Mouse (Mus musculus) skeletal muscle tissue, adult 2 months (tissue): ENCODE measurements at regions not wholly inside any gene's neighbourhood (a gene's known extent, or its start where the extent isn't known, plus 50 kb on each side); places are given as distances from the start of the nearest gene placed in this dataset.

Source experiments
- DNase-seq: peaks from one replicate; pipeline ENCODE4 v3.0.0-alpha.2; 2012; ENCODE audit warnings: low read depth, low spot score

DNA sequence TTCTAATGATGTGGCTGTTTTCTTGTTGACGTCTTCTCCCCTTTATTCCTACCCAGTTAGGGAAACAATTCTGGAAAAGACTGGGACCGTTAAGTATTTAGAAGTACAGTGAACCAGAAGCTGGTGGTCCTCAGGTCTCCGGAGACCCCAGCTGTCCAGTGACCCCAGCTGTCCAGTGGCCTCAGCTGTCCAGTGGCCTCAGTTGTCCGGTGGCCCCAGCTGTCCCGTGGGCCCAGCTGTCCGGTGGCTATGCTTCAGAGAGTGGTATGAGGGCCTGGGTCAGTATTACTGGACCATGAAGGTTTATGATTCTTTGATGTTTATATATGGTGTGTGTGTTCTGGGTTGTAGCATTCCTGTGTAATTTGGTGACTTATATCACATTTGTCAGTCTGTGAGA is 186.6 kb downstream of the Zfp326 start:
- no peak for DNase-seq

DNA sequence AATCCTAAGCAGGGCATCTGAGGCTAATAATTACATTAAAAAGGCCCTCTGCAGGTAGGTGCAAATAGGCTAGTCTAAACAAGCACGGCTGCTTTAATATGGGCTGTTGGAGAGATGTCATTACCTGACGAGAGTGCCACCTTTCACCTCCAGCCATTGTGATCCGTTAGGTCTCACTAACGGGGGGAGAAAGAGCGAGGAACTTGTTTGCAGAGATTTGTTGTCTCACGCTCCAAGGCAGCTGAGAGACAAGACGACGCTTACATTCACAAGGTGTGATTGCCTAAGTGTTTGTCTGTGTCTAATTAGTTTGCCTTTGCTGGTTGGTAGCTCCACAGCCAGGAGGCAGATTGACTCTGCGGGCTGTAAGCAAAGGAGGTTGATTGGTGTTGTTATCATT is 180.3 kb downstream of the Zfp326 start:
- no peak for DNase-seq

DNA sequence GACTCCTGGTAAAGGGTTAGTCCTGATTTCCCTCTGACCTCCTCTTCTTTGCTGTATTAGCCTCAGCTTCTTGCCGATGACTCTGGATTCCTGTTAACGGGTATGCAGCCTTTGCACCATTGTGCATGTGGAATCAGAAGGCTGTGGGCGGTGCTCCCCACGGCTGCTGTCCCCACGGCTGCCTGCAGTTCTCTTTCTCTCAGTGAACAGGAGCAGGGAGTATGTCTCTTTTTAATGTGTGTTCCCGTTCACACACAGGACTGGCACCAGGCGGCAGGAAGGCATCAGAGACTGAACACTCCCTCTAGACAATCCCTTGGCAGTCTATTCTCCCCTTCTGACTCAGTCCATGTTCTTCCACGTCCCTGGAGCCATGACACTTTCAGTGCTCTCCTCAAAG is 178.9 kb downstream of the Zfp326 start:
- no peak for DNase-seq

DNA sequence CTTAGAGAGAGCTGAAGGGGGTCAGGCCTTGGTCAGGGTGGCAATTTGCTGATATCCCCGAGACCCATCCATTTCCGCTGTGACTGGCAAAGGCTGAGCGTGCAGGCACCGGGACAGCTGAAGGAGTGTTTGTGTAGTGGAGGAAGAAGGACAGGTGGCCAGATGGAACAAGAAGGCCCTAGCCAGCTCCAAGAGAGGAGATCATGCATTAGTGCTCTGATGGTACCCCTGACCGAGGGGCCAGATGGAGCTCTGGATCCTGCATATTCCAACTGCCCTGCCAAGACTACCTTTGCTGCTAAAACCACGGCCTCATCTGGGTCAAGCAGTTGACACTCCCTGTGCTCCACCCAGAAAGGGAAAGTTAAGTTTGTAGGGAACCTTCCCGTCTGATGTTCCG is 174.7 kb downstream of the Zfp326 start:
- DNase-seq: no peak

DNA sequence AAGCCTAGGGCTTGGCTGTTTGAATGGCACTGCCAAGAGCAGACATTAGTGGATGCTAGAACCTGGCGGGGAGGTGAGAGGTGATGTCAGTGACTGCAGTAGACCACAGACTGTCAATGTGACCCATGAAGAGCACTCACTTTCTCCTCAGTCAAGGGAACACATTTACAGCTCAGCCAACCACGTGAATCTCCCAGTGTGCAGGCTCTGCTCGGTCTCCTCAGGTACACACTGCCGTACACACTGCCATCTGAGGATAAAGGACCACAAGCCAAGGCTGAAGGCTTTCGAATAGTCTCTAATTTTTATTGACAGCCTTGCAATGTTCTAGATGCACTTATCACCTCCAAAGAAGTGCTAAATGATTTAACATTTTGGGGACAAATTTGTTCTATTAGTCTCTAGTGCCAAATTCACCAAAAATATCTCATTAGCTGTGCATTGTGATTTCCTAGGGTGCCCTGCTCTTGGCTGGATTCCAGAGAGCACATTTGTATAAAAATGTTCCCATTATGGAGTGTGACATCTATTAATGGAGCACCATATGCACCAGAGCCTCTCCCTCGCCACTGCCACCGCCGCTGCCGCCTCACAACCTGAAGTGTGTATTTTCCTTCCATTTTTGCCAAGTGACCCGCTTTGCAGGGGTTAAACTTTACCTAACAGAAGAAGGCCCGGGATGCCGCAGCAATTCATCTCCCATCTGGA is 168.7 kb downstream of the Zfp326 start:
- no peak for DNase-seq

DNA sequence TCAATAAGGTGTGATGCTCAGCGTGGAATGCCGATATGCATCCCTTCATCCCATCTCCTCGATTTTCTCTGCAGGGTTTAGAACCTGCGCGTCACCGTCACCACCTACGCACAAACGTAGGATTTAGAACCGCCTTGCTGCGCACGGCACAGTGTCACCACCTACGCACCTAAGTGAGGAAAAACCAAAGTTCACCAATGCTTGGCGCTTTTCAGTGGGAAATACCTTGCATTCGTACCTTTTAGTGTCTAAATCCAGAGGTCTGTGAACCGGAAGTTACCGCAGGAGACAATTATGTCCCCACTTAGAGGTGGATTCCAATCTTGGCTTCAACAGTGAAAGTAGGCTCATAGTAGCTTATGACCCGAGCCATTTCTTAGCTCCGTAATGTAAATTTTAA is 162.0 kb downstream of the Zfp326 start:
- no peak for DNase-seq

DNA sequence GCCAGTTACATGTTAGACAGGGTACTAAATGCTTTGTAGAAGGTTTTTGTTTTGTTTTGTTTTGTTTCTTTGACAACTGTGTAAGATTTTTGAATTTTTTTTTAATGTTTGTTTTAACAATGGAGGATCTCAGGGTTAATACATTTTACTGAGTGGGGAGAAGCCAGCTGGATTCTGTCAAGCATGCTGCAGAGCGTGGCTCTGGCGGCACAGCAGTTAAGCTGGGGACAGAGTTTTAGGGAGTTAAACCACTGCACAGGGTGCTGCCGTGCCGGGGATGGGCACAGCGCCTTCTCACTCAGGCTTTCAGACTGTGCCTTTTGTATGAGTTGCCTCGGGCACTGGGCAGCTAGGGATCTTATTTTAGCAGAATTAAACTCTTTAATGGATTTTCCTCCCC is 159.8 kb downstream of the Zfp326 start:
- DNase-seq: no peak

DNA sequence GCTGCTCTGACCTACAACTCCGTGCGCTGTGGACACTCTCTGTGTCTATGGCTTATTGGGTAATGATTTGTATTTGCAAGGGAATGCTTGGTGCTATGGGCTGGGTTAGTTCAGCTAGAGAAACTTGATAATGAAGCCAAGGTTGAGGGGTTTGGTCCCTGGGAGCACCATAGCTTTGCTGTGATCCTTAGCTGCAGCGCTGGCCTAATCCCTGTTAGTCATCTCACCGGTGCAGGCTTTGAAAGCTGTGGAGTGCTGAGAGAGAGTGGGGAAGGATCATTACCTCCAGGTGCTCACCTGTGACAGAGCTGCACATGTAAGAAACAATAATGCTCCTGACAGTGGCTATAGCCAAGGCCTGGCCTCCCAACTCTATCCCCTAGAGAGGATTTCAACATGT is 156.6 kb downstream of the Zfp326 start:
- DNase-seq: no peak

DNA sequence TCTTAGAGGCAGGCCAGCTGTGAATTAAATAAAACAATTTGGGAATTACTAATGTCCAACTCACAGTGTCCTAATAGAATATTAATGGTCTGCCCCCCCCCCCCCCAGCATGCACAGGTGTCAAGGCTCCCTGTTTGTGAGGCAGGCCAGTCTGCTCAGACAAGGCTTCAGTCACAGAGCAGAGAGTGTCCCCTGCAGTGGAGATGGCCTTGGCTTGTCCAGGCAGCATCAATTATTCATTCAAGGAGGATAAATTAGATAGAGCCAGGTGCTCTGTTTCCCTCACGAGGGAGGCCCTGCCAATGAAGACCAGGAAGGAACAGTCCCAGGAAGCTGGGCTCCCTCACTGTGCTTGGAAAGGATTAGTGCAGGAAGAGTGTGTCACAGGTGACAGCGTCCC is 150.5 kb downstream of the Zfp326 start:
- DNase-seq: no peak

DNA sequence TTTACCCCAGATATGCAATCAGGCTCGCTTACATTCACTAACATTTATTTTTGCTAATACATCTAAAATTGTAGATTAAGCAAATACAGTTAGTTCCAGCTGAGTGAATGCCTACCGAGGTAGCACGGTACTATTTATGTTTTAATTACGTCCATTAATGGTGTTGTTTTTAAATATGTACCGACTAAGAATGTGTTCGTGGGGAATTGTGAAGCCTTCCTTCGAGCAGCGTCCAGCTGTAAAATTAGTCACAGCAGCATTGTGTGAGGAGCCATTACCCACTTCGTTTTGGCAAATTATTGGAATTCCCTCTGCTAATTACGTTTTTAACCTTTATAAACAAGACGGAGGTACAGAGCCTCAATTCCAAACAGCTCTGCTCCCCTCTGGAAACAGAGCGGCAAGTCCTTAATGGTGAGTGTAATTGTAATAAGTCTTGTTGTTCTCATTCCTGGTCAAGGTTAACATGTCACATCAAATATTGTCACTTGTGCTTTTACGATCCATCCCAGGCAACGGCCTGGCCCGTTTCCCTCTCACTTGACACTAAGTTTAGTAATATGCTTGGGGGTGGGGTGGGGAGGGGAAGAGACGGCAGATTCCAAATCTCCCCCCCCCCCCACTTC is 128.0 kb downstream of the Zfp326 start:
- no peak for DNase-seq

DNA sequence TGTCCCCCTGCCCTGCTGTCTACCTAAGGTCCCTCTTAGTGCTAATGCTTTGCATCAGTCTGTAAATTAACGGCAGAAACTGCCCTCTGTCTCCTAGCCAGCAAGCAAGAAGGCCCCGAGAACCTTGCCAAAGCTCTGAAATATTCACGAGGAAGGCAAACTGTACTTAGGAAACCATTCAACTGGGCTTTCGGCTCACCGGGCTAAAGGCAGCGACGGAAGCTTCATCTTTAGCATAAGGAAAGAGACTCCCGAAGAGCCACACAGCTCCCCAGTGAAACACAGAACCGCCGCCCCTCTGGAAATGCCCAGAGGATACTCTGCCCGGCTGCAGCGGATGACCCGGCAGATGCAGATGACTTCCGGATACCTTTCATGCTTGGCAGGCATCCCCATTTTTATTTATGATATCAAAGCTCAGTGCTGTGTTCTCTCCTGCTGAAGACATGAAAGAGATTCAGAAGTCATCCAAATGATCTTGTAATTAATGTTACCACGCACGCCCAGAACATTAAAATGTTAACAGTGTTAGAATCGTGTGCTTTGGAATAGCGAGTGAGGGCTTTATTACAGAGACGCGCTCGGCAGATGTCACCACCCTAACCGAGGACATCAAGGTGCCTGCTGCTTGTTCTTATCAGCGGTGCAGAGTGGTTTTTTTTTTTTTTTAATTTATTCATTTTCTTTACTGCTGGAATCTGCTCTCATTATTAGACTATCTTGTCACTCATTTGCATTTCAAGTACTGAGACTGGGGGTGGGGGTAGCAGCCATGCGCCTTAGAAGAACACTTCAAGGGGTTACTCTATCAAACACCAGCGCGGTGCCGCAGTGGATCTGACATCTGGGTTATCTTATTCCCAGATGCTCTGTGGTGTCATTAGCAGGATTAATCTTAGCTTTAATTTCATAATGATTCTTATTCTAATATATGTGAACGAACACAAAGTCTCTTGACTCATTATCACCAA is 127.2 kb downstream of the Zfp326 start:
- DNase-seq: no peak

DNA sequence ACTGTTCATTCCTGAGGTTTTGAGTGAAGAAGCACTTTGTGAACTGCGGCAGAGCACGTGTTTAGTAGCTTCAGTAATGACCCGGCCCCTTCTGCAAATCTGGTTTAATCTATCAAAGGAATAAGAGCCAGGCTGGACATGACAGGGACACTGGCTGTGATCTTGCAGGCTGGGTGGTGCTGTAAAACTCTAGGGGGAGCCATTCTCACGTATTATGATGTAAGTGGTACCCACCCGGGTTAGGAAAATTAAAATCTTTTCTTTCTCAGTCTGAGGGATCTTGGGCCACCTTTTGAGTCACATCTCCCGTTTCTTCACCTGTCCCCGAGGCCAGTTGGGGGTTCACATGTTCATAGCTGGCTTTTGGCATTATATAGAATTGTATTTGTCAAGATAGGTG is 126.0 kb downstream of the Zfp326 start:
- no peak for DNase-seq

DNA sequence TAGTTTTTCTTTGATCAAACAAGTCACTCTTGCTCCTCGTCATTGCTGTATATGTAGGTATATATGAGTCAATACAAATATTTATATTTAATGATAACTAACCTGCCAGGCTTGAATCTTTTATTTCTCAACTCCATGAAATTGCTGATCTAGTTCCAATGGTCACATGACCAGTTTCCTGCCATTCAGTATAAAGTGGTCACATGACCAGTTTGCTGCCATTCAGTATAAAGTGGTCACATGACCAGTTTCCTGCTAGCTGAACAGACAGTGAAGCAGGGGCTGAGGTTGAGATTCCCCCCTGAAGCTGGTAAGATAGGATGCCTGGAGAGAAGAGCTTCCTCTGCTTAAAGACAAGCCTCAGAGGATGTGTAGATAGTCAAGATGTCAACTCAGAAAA is 117.9 kb downstream of the Zfp326 start:
- no peak for DNase-seq

DNA sequence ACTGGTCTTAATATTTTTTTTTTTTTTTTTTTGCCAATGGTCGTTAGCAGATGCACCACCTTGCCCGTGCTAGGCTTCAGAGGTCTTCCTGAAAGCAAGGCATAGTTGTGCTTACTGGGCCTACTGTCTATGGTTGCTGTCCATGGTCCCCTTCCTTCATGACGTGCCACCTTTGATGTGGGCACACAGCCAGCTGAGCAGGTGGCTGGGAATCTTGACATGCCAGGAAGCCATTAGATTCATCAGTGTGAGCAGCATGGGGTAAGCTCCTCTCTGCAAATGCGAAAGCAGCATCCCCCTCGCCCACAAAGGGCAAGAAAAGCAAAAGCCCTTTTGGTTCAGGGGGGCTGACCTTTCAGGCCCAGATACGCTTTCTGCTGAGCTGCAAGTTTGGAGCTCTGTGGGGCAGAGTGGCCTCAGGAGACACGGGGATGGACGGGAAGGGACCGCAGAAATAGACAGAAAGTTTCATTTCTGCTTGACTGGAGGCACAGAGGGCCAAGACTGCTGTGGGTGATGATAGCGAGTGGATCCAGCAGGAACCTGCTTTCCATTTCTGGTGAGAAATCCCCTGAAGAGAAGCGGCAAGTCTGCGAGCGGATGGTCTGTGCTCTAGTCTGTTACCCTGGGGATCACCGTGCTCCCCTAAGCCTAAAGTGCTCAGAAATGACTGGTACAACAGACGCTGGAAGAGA is 116.8 kb downstream of the Zfp326 start:
- no peak for DNase-seq

DNA sequence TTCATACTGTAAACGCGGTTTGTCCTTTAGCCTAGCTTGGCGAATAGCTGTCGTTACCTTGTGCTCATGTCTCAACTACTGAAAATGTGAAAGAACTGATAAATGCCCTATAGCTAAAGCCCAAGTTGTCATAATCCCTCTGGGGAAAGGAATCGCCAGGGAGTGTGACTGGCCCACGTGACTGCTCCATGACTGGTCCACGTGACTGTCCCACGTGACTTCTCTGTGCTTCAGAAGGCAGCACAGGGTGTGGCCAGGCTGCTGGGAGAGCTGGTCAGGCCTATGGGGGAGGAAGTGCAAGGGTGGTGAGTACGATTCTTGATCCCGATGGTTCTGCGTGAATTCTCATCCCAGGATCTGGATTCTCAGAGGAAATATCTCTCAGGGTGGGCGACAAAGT is 114.4 kb downstream of the Zfp326 start:
- DNase-seq: no peak

DNA sequence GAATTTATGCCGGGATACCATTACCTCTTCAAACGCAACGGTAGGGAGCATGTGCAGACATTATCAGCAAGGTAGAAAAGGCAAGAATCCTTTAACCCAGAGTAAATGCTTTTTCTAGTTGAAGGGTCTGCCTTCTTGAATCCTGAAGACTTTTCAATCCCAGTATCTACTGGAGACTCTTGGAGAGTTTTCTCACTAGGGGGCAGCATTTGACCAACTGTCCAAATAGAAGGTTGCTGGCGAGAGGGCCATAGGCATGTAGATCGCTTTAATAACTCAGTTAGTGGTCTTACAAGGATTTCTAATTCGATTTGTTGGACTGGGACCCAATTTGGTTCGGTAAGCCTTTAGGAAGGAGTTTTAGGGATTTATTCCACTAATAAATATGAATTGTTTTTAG is 110.0 kb downstream of the Zfp326 start:
- DNase-seq: no peak

DNA sequence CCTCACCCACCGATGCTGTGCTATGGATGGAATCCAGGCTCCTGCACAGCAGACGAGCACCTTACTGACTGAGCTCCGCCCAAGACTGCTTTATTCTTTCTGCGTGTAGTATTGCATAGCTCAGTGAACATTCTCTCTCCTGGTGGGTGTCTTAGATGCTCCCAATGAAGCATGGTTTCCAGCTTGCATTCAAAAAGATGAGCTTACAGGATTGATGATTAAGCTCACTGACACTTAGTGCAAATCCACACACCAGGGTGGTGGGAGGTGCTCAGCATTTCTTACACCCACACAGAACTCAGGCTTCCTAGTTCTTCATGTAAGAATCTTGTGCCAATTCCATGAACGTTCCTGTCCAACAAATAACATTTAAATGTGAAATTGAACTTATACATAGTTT is 106.8 kb downstream of the Zfp326 start:
- no peak for DNase-seq

DNA sequence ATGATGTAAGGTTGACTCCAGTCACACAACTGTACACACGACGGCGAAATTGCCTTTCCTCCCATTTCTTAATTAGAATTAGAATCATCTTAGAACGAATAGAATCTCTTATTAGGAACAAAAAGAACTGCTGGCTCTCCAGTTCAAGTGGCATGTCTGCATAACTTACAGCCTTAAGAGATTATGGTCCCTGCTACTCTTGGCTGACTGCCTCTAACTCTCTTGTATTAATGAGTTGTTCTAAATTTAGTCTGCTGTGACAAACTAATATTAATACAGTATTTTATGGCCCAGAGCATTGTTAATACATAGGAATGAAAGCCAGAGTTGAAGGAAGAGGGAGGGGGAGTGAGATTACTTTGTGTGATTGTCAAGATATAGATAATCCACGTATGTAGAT is 100.4 kb downstream of the Zfp326 start:
- no peak for DNase-seq

DNA sequence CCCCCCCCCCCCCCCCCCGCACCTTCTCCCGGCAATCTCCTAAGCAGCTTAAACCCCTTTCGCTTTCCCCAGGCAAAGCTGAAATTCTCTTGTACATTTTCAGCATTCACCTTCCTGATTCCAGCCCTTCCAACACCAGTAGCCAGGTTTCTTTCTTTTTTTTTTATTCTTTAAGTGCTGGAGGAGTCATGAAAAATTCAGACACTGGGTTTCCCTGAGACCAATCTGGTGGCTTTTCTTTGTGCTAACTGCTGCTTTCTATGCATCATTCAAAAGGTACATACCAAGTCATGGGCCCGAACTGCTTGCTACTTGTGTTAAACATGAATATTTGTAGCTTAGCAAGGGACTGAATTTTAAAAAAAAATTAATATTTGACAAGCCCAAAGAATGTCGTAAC is 99.7 kb downstream of the Zfp326 start:
- no peak for DNase-seq

DNA sequence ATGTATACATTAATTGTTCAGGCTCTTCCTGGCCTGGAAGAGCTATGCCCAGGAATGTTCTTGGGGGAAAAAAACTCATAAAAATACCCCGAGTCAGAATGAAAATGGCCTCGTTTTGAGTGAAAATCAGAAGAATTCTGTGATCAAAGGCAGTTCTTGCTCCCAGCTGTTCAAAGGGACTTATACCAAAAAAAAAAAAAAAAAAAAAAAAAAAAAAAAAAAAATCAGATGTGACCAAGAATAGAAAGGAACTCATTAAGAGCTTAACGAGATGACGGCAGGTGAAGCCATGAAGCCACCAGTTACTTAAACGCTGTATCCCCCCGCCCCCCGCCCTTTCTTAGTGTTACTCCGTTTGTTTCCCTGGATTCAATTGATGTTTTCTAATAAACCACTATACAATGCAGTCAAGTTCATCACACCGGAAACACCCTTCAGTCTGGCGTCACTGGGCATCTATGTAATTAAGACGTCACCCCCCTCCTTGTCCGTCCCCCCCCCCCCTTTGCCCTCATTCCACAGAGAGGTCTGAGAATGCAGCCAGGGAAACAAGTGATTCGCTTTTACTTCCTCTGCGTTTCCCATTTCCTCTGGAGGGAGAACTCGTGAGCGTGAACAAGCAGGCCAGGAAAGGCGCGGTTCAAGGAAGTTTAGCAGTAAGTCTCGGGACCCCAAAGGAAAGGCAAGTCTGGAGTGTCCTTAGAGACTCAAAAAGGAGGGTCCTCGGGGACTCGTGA is 99.1 kb downstream of the Zfp326 start:
- peak; percentile 3 for DNase-seq

DNA sequence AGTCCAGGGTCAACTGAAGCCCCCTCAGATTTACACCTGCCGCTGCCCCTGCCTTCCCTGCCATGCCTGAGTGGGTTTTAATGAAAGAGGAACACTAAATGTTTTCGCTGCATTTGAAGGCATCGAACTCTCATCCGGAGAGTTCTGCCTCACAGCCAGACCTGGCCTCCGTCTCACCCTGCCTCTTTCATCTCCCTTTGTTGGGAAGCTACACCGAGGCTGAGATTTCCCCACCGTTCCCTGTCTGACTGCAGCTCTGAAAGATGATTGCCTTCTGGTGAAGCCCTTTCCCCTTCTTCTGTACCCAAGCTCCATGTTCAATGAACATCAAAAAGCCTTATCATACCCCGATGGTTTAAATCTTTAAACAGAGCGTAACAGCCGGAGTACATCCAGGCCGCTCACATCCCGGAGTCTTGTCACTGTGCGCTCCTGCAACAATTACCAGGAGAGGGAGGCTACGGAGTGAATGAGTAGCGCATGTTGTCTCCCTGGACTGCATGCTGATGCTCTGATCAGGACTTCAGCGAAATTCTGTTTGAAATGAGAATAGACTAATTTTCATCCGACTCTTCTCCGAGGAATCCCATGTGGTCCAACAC is 98.3 kb downstream of the Zfp326 start:
- no peak for DNase-seq
